Mouse (Mus musculus): ENCODE results near the gene Rpp14. TPM values are rescaled to one million over a fixed set of nuclear protein-coding genes. Genes with fewer than 3 reads are reported as not detected.

The Rpp14 gene
- polyA plus RNA-seq, 1 experiment from 2014 or later = 34.0 TPM

- no peak overlapping the region for H3K27ac ChIP-seq (ENCODE audit: low read depth, low read length)
- H3K4me2 ChIP-seq (replicated peaks; ENCODE audit: low read depth) = no peak overlapping the region
- no peaks in the 10 kb centered on the region for H3K4me1 ChIP-seq (replicated peaks; ENCODE audit: control insufficient read depth, insufficient read depth, low read length)
- peaks cover 74% of the 10 kb centered on the region for H3K36me3 ChIP-seq (ENCODE audit: control insufficient read depth, insufficient read depth)
- H3K9ac ChIP-seq (ENCODE audit: low read depth, low read length) = no peak overlapping the region
- no peak overlapping the region for H3K4me3 ChIP-seq (ENCODE audit: low read depth, low read length)
- no peaks in the 10 kb centered on the region for H3K9me3 ChIP-seq (ENCODE audit: control insufficient read depth)
- 82% methylated on average over 2 of the region's 2 CpGs for whole genome bisulfite sequencing
- no peaks in the 10 kb centered on the region for H3K27me3 ChIP-seq (replicated peaks; ENCODE audit: control insufficient read depth, insufficient read depth, low read length)
- TF ChIP-seq CTCF (IDR thresholded peaks at IDR 0.05; ENCODE audit: low read depth) = no peak
- ATAC-seq = no peak
Observed at GRCm38 (mm10) chr14:8141131-8141530, 61.0 kb downstream of the Rpp14 start.

Other genes with a start within 250 kb of the Rpp14 start
- gene Gm45521, start 123.1 kb upstream of the Rpp14 start, polyA plus RNA-seq (2015; fragmentation: Nextera tagmentation; extraction: Ambion mirVana) = not detected in 2 replicates
- 2.5 and 3.0 TPM in 2 replicates for gene Dnase1l3, start 85.8 kb upstream of the Rpp14 start, polyA plus RNA-seq (2015; fragmentation: Nextera tagmentation; extraction: Ambion mirVana)
- 11.3 and 11.8 TPM in 2 replicates for gene Abhd6, start 77.5 kb upstream of the Rpp14 start, polyA plus RNA-seq (2015; fragmentation: Nextera tagmentation; extraction: Ambion mirVana)
- 59.2 and 62.0 TPM in 2 replicates for gene Pxk, start 17.8 kb downstream of the Rpp14 start, polyA plus RNA-seq (2015; fragmentation: Nextera tagmentation; extraction: Ambion mirVana)
- gene Pdhb, start 92.7 kb downstream of the Rpp14 start, polyA plus RNA-seq (2015; fragmentation: Nextera tagmentation; extraction: Ambion mirVana) = 140 and 149 TPM in 2 replicates
- gene Kctd6, start 133.8 kb downstream of the Rpp14 start, polyA plus RNA-seq (2015; fragmentation: Nextera tagmentation; extraction: Ambion mirVana) = 18.8 and 19.5 TPM in 2 replicates
- 9.3 and 10.8 TPM in 2 replicates for gene Acox2, start 179.0 kb downstream of the Rpp14 start, polyA plus RNA-seq (2015; fragmentation: Nextera tagmentation; extraction: Ambion mirVana)
- 0.16 TPM in 2 replicates for gene Fam107a, start 237.7 kb downstream of the Rpp14 start, polyA plus RNA-seq (2015; fragmentation: Nextera tagmentation; extraction: Ambion mirVana)